Mouse (Mus musculus) midbrain, embryonic 13.5 days (tissue): ENCODE data around the gene Ahctf1. TPM values are rescaled to one million over a fixed set of nuclear protein-coding genes. Genes with fewer than 3 reads are reported as not detected.

Experiments used
- ATAC-seq: fragments of 200-750 bp; cut with Nextera tagmentation; 2 replicates; pipeline ENCODE4 v1.8.0; 2017; ENCODE audit warnings: mild to moderate bottlenecking, moderate TSS enrichment, moderate library complexity
- H3K27ac ChIP-seq: fragments of 300-500 bp; sonication (generic); 2 replicates; pipeline ENCODE4 v1.5.1; 2015; ENCODE audit warnings: inconsistent platforms, mild to moderate bottlenecking, moderate library complexity
- H3K27me3 ChIP-seq: fragments of 300-500 bp; sonication (generic); 2 replicates; pipeline ENCODE4 v1.6.1; 2015; ENCODE audit warnings: mild to moderate bottlenecking, inconsistent platforms
- H3K36me3 ChIP-seq: fragments of 300-500 bp; sonication (generic); 2 replicates; pipeline ENCODE4 v1.6.1; 2015; ENCODE audit warnings: mild to moderate bottlenecking, inconsistent platforms
- H3K4me1 ChIP-seq: fragments of 300-500 bp; sonication (generic); replicated peaks from 2 replicates; pipeline ENCODE4 v1.6.1; 2015; ENCODE audit warnings: inconsistent platforms
- H3K4me2 ChIP-seq: fragments of 300-500 bp; sonication (generic); replicated peaks from 2 replicates; pipeline ENCODE4 v1.6.1; 2015; ENCODE audit warnings: moderate library complexity, mild to moderate bottlenecking, inconsistent platforms
- H3K4me3 ChIP-seq: fragments of 300-500 bp; sonication (generic); replicated peaks from 2 replicates; pipeline ENCODE4 v1.5.1; 2015; ENCODE audit warnings: mild to moderate bottlenecking, inconsistent platforms
- H3K9ac ChIP-seq: fragments of 300-500 bp; sonication (generic); replicated peaks from 2 replicates; pipeline ENCODE4 v1.6.1; 2015; ENCODE audit warnings: mild to moderate bottlenecking, inconsistent platforms
- H3K9me3 ChIP-seq: fragments of 300-500 bp; sonication (generic); 2 replicates; pipeline ENCODE4 v1.6.1; 2016; ENCODE audit warnings: mild to moderate bottlenecking, inconsistent platforms
- WGBS: fragments of 180-500 bp; shearing (Covaris S2); methylation state at CpG from one replicate; pipeline ENCODE4 v1.1.7; 2015; 5-methylcytosine and 5-hydroxymethylcytosine counted together
- polyA plus RNA-seq: library from polyadenylated mRNA; unstranded; fragments of >200 nt; fragmentation: Nextera tagmentation; extraction: Ambion mirVana; gene quantifications from 2 replicates; pipeline ENCODE4 v1.2.1, GENCODE M21; 2015

Ahctf1 gene
- polyA plus RNA-seq, 1 experiment from 2014 or later = 21.9 TPM

DNA sequence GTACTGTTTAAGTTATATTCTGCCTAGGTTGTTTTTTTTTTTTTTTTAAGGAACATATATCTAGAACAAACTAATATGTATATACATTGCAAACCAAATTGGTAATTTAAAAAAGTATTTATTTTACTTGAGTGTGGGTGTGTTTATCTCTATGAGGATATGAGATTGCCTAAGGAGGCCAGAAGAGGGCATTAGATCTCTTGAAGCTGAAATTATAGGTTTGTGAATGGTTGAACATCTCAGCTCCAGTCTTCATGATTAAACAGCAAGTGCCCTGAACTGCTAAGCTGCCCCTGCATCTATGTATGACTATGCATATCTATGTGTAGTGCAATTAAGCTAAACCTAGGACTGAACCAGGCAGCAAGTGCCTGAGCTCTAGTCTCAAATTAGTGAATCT, 4.7 kb downstream of the Ahctf1 start:
- ATAC-seq = no peak
- peaks cover 42% of the 10 kb centered on the region for H3K36me3 ChIP-seq
- no peak overlapping the region for H3K9ac ChIP-seq
- no peak overlapping the region for H3K4me3 ChIP-seq
- H3K27ac ChIP-seq = no peak overlapping the region
- no peak overlapping the region for H3K4me2 ChIP-seq
- no peaks in the 10 kb centered on the region for H3K9me3 ChIP-seq
- H3K27me3 ChIP-seq = no peaks in the 10 kb centered on the region
- H3K4me1 ChIP-seq = peaks cover 18% of the 10 kb centered on the region

- Histone ChIP-seq H3K9me3 (no peaks in the 10 kb centered on the region), H3K4me3 (no peak overlapping the region), H3K9ac (no peak overlapping the region), H3K27ac (no peak overlapping the region), H3K4me1 (no peaks in the 10 kb centered on the region), H3K27me3 (no peaks in the 10 kb centered on the region), H3K4me2 (no peak overlapping the region), H3K36me3 (peaks cover 77% of the 10 kb centered on the region)
- no peak for ATAC-seq
- WGBS = 79% methylated on average over 4 of the region's 4 CpGs
Observed at GRCm38 (mm10) chr1:179787281-179787680, 16.2 kb downstream of the Ahctf1 start.

- peaks cover 75% of the 10 kb centered on the region for H3K36me3 ChIP-seq
- no peak overlapping the region for H3K9ac ChIP-seq
- no peaks in the 10 kb centered on the region for H3K9me3 ChIP-seq
- H3K27me3 ChIP-seq = no peaks in the 10 kb centered on the region
- no peak for ATAC-seq
- no peak overlapping the region for H3K4me2 ChIP-seq
- WGBS = 93% methylated on average over 5 of the region's 5 CpGs
- no peaks in the 10 kb centered on the region for H3K4me1 ChIP-seq
- H3K4me3 ChIP-seq = no peak overlapping the region
- H3K27ac ChIP-seq = no peak overlapping the region
Observed at GRCm38 (mm10) chr1:179785502-179785901, 18.0 kb downstream of the Ahctf1 start.

- Histone ChIP-seq H3K4me1 (no peaks in the 10 kb centered on the region), H3K4me3 (no peak overlapping the region), H3K9me3 (no peaks in the 10 kb centered on the region), H3K36me3 (peaks cover 76% of the 10 kb centered on the region), H3K27ac (no peak overlapping the region), H3K9ac (no peak overlapping the region), H3K27me3 (no peaks in the 10 kb centered on the region), H3K4me2 (no peak overlapping the region)
- no peak for ATAC-seq
- WGBS = 95% methylated on average over 4 of the region's 4 CpGs
Observed at GRCm38 (mm10) chr1:179784098-179784497, 19.4 kb downstream of the Ahctf1 start.

- Histone ChIP-seq H3K9me3 (no peaks in the 10 kb centered on the region), H3K4me3 (no peak overlapping the region), H3K27me3 (no peaks in the 10 kb centered on the region), H3K4me1 (no peaks in the 10 kb centered on the region), H3K36me3 (peaks cover 81% of the 10 kb centered on the region), H3K9ac (no peak overlapping the region), H3K27ac (no peak overlapping the region), H3K4me2 (no peak overlapping the region)
- WGBS = 97% methylated on average over 8 of the region's 8 CpGs
- ATAC-seq = no peak
Observed at GRCm38 (mm10) chr1:179776831-179777230, 26.6 kb downstream of the Ahctf1 start.

DNA sequence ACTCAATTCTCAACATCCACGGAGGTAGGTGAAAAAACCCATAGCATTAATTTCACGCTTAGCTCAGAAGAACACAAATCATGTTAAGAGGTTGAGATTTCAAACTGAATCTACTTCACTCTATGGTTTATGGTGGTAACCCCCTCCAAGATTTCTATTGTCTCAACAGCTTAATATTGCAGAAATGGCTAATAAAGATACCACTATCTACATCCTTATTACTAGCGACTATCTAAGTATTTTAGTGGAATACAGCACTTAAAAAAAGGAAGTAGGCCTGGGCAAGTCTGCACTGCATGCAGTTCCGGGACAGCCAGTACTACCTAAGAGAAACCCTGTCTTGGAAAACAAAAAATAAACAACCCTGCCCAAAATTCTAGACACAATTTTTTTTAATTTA, 42.9 kb downstream of the Ahctf1 start:
- H3K27ac ChIP-seq = no peak overlapping the region
- WGBS = 86% methylated on average over 4 of the region's 4 CpGs
- no peaks in the 10 kb centered on the region for H3K9me3 ChIP-seq
- ATAC-seq = no peak
- no peak overlapping the region for H3K4me3 ChIP-seq
- no peak overlapping the region for H3K9ac ChIP-seq
- no peak overlapping the region for H3K4me2 ChIP-seq
- H3K4me1 ChIP-seq = no peaks in the 10 kb centered on the region
- no peaks in the 10 kb centered on the region for H3K27me3 ChIP-seq
- peaks cover 74% of the 10 kb centered on the region for H3K36me3 ChIP-seq

- no peak overlapping the region for H3K4me2 ChIP-seq
- no peak overlapping the region for H3K9ac ChIP-seq
- H3K27ac ChIP-seq = no peak overlapping the region
- no peaks in the 10 kb centered on the region for H3K27me3 ChIP-seq
- ATAC-seq = no peak
- H3K4me3 ChIP-seq = no peak overlapping the region
- no peaks in the 10 kb centered on the region for H3K9me3 ChIP-seq
- H3K4me1 ChIP-seq = no peaks in the 10 kb centered on the region
- H3K36me3 ChIP-seq = peaks cover 74% of the 10 kb centered on the region
- 95% methylated on average over 5 of the region's 5 CpGs for WGBS
Observed at GRCm38 (mm10) chr1:179760086-179760485, 43.4 kb downstream of the Ahctf1 start.

GRCm38 (mm10) chr1:179756477-179756876, 47.0 kb downstream of the Ahctf1 start:
- Histone ChIP-seq H3K9ac (no peak overlapping the region), H3K27me3 (no peaks in the 10 kb centered on the region), H3K4me1 (no peaks in the 10 kb centered on the region), H3K9me3 (no peaks in the 10 kb centered on the region), H3K36me3 (peaks cover 72% of the 10 kb centered on the region), H3K4me2 (no peak overlapping the region), H3K27ac (no peak overlapping the region), H3K4me3 (no peak overlapping the region)
- ATAC-seq = no peak

DNA sequence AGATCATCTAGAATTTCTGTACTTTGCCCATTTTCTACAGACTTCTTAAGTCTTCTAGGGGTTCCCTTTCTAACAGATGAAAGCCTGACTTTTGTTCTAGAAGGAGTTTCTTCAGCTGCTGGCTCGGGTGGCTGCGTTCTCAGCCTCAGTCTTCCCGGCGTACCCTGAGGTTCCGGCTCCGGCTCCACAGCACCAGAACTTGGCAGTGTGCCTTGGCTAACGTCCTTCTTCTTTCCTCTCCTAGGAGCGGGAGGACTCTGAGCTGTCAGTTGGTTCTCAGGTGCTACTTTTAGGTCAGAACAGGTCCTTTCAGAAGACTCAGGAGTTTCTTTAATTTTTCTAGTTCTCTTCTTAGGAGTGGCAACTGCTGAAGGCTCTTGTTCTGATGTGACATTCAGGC, 50.5 kb downstream of the Ahctf1 start:
- Histone ChIP-seq H3K27ac (no peak overlapping the region), H3K4me3 (no peak overlapping the region), H3K9ac (no peak overlapping the region), H3K9me3 (no peaks in the 10 kb centered on the region), H3K4me2 (no peak overlapping the region), H3K27me3 (no peaks in the 10 kb centered on the region), H3K36me3 (peaks cover 63% of the 10 kb centered on the region), H3K4me1 (no peaks in the 10 kb centered on the region)
- 95% methylated on average over 8 of the region's 8 CpGs for WGBS
- ATAC-seq = no peak

GRCm38 (mm10) chr1:179752276-179752675, 51.2 kb downstream of the Ahctf1 start:
- no peak for ATAC-seq
- H3K27ac ChIP-seq = no peak overlapping the region
- no peaks in the 10 kb centered on the region for H3K9me3 ChIP-seq
- no peaks in the 10 kb centered on the region for H3K4me1 ChIP-seq
- 94% methylated on average over 11 of the region's 11 CpGs for WGBS
- peaks cover 65% of the 10 kb centered on the region for H3K36me3 ChIP-seq
- no peak overlapping the region for H3K9ac ChIP-seq
- no peak overlapping the region for H3K4me2 ChIP-seq
- no peaks in the 10 kb centered on the region for H3K27me3 ChIP-seq
- no peak overlapping the region for H3K4me3 ChIP-seq

DNA sequence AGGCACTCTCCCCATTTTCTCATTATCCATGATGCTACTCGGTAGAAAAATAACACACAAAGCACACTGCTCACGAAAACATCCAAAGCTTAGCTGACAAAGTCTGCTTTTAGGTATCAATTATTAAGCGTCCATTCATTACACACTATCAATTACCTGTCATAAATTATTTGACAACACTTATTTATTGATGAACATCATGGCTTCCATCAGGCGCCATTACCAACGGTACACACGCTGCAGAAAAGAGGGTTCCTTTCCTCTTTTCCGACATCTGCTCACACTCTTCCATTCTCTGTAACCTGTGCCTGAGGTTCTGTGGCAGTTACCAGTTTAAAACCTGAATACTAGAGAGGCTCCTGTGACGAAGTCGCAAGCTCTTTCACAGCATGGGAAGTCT, 58.3 kb downstream of the Ahctf1 start, which contains the start of gene Kif28:
TSS of gene Kif28 (minus strand) at position 101 of the 400 bp plus-strand sequence.
- Histone ChIP-seq H3K36me3 (peaks cover 49% of the 10 kb centered on the region), H3K27me3 (no peaks in the 10 kb centered on the region), H3K9ac (no peak within 1 kb of the TSS), H3K4me2 (no peak within 1 kb of the TSS), H3K27ac (no peak within 1 kb of the TSS), H3K9me3 (no peaks in the 10 kb centered on the region), H3K4me1 (no peaks in the 10 kb centered on the region), H3K4me3 (no peak within 1 kb of the TSS)
- no peak for ATAC-seq
- 95% methylated on average over 9 of the region's 9 CpGs for WGBS

- Histone ChIP-seq H3K4me1 (no peaks in the 10 kb centered on the region), H3K4me3 (no peak overlapping the region), H3K27me3 (no peaks in the 10 kb centered on the region), H3K9ac (no peak overlapping the region), H3K36me3 (peaks cover 47% of the 10 kb centered on the region), H3K9me3 (no peaks in the 10 kb centered on the region), H3K27ac (no peak overlapping the region), H3K4me2 (no peak overlapping the region)
- no peak for ATAC-seq
- 88% methylated on average over 4 of the region's 4 CpGs for WGBS
Observed at GRCm38 (mm10) chr1:179743593-179744193, 59.8 kb downstream of the Ahctf1 start.

DNA sequence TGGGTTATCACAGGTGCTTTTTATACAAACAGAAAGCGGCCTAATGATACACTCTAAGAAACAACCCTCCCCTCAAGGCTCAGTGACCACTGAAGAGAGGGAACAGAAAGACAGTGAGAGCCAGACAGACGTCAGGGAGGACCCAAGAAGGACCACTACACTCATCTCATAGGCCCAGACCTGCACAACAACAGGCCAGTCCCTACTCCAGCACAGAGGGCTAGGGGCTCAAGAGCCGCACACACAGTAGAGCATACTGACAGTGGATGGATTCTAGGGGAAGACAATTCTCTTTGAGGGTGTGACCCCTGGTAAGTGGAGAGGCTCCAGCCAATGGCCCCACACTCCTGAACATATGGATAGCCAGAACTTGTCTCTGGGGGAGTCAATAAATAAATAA, 67.0 kb downstream of the Ahctf1 start:
- H3K36me3 ChIP-seq = no peaks in the 10 kb centered on the region
- H3K9me3 ChIP-seq = no peaks in the 10 kb centered on the region
- H3K27me3 ChIP-seq = no peaks in the 10 kb centered on the region

More for the DNA sequence above, 67.0 kb downstream of the Ahctf1 start:
- ATAC-seq = no peak
- 84% methylated on average over 3 of the region's 3 CpGs for WGBS
- no peak overlapping the region for H3K9ac ChIP-seq
- H3K4me3 ChIP-seq = no peak overlapping the region
- H3K4me1 ChIP-seq = no peaks in the 10 kb centered on the region
- no peak overlapping the region for H3K27ac ChIP-seq
- no peak overlapping the region for H3K4me2 ChIP-seq
